Mouse (Mus musculus): ENCODE results near the gene Mettl7b. TPM values are rescaled to one million over a fixed set of nuclear protein-coding genes. Genes with fewer than 3 reads are reported as not detected.

Mettl7b gene
- polyA plus RNA-seq, 1 experiment from 2014 or later: 232 TPM

DNA sequence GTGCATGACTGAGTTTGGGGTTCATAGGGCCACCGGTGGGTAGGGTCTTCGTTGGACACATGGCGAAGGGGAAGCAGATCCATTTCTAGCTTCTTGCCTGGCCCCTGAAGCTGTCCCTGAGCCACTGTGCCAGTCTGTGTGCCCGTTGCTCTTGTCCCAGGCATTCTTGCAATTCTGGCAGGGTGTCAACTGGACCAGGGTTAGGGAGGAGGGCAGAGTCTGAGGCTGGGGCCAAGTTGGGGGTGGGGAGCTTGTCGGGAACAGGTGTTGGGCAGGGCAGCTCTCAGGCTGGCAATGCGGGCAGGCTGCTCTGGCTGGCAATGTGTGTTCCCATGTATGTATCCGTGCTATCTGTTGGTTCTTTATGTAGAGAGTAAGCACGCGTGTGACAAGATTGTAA is 22.3 kb downstream of the Mettl7b start:
- Histone ChIP-seq H3K4me3 (ENCODE audit: low read depth, low read length) (no peak overlapping the region), H3K4me1 (replicated peaks; ENCODE audit: control insufficient read depth, insufficient read depth, low read length) (no peaks in the 10 kb centered on the region; the same call in 1 of the 2 replicates), H3K36me3 (ENCODE audit: control insufficient read depth, insufficient read depth) (no peaks in the 10 kb centered on the region), H3K27ac (ENCODE audit: low read depth, low read length) (no peak overlapping the region), H3K9ac (ENCODE audit: low read depth, low read length) (no peak overlapping the region), H3K27me3 (replicated peaks; ENCODE audit: control insufficient read depth, insufficient read depth, low read length) (peaks cover 25% of the 10 kb centered on the region), H3K9me3 (ENCODE audit: control insufficient read depth) (no peaks in the 10 kb centered on the region), H3K4me2 (replicated peaks; ENCODE audit: low read depth) (no peak overlapping the region)
- 68% methylated on average over 9 of the region's 9 CpGs for WGBS
- TF ChIP-seq CTCF (IDR thresholded peaks at IDR 0.05; ENCODE audit: low read depth): no peak
- ATAC-seq: peak; percentile 44

DNA sequence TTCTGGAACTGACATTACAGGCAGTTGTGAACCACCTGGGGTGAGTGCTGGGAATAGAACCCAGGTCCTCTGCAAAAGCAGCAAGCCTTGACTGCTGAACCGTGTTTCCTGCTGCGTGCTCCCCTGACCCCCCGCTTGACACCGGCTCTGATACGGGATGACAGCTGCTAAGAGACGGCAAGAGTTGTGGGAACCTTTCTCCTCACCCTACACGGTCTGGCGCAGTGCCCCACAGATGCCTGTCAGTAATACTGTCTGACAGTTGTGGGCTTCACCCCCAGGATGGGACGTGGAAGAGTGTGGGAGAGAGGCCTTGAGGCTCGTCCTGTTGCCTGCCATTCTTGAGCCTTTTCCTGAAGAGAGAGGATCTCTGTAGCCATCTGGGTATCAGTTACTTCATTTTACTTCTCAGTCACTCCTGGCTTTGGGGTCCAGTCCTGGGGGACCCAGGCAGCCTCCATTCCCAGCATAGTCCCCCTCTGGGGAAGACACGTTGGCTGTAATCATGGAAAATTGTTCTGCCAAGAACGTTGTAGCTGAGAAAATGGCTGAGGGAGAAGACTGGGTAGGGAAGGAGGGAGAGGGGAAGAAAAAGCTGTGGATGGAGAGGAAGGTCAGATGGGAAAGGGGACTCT is 22.9 kb downstream of the Mettl7b start:
- no peaks in the 10 kb centered on the region for H3K36me3 ChIP-seq (ENCODE audit: control insufficient read depth, insufficient read depth)
- H3K4me3 ChIP-seq (ENCODE audit: low read depth, low read length): no peak overlapping the region
- H3K27me3 ChIP-seq (replicated peaks; ENCODE audit: control insufficient read depth, insufficient read depth, low read length): peaks cover 30% of the 10 kb centered on the region
- H3K9me3 ChIP-seq (ENCODE audit: control insufficient read depth): no peaks in the 10 kb centered on the region
- WGBS: 79% methylated on average over 12 of the region's 12 CpGs
- no peaks in the 10 kb centered on the region; the same call in 1 of the 2 replicates for H3K4me1 ChIP-seq (replicated peaks; ENCODE audit: control insufficient read depth, insufficient read depth, low read length)
- no peak for ATAC-seq
- no peak overlapping the region for H3K4me2 ChIP-seq (replicated peaks; ENCODE audit: low read depth)
- no peak for TF ChIP-seq CTCF (IDR thresholded peaks at IDR 0.05; ENCODE audit: low read depth)
- H3K9ac ChIP-seq (ENCODE audit: low read depth, low read length): no peak overlapping the region
- no peak overlapping the region for H3K27ac ChIP-seq (ENCODE audit: low read depth, low read length)

DNA sequence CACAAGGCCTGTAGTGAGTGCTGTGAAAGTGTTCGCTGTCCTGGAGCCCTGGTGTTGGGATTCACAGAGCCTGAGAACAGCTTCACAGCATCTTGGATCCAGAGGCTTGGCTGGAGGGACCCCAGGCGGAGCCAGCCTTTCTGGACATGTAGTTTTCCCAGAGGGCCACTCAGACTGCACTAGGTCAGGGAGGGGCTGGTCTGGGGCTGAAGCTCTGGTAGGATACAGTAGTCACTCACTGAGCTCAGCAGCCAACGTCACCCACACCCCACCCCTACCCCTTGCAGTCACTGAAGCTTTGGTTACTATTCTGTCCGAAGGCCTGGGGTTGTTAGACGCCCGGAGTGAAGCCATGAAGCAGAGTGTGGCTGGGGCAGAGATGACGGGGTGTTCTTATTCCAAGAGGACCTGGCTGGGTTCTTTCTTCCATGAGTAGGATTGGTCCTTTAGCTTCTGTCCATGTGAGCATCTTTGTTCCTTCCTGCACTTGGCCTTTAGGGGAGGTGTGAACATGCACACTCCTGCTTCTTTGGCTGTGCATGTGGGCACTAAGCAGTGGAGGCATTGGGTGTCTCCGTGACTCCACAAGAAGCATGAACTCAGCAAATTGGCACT is 24.9 kb downstream of the Mettl7b start:
- Histone ChIP-seq H3K9me3 (ENCODE audit: control insufficient read depth) (no peaks in the 10 kb centered on the region), H3K27me3 (replicated peaks; ENCODE audit: control insufficient read depth, insufficient read depth, low read length) (peaks cover 37% of the 10 kb centered on the region), H3K4me2 (replicated peaks; ENCODE audit: low read depth) (no peak overlapping the region; the same call in 1 of the 2 replicates), H3K36me3 (ENCODE audit: control insufficient read depth, insufficient read depth) (no peaks in the 10 kb centered on the region), H3K27ac (ENCODE audit: low read depth, low read length) (no peak overlapping the region), H3K9ac (ENCODE audit: low read depth, low read length) (no peak overlapping the region), H3K4me1 (replicated peaks; ENCODE audit: control insufficient read depth, insufficient read depth, low read length) (no peaks in the 10 kb centered on the region; the same call in 1 of the 2 replicates), H3K4me3 (ENCODE audit: low read depth, low read length) (no peak overlapping the region)
- ATAC-seq: no peak
- TF ChIP-seq CTCF (IDR thresholded peaks at IDR 0.05; ENCODE audit: low read depth): no peak
- 76% methylated on average over 8 of the region's 8 CpGs for WGBS

DNA sequence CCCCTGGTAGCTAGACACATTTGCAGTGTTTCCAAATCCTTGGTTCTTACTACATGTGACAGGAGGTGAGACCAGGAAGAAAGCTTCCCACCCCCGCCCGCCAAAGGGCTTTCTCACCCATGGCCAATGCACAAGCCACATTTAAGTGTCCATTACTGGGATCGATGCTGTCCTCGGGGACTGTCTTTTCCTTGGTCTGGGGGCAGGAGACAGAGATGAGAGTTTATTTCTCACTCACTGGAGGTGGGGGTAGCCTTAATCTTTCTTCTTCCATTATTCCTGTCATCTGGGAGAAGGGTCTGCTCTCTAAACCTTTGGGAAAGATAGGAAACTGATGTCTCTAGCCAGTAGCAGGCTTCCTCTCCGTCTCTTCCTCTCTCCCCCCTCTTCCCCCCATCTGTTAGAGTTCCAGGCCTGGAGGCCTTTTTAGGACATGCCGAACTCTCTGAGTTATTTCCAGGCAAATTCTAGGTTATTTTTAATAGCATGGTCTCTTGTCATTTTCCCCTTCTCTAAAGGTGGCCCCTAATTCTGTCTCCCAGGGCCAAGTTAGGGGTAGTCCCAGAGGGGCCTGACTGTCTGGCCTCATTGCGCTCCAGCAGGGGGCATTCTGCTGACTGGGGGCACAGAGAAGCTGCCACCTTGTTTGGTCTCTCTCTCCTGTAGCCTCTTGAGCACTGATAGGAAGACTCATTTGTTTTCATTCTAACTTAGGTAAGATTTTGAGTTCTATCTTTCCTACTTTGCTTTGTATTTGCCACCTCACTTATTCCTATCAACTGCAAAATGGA is 25.6 kb downstream of the Mettl7b start:
- H3K4me1 ChIP-seq (replicated peaks; ENCODE audit: control insufficient read depth, insufficient read depth, low read length): no peaks in the 10 kb centered on the region; the same call in 1 of the 2 replicates
- no peak overlapping the region for H3K9ac ChIP-seq (ENCODE audit: low read depth, low read length)
- peaks cover 37% of the 10 kb centered on the region for H3K27me3 ChIP-seq (replicated peaks; ENCODE audit: control insufficient read depth, insufficient read depth, low read length)
- no peak overlapping the region for H3K27ac ChIP-seq (ENCODE audit: low read depth, low read length)
- peak overlapping the region; percentile 70 for H3K4me2 ChIP-seq (replicated peaks; ENCODE audit: low read depth)
- TF ChIP-seq CTCF (IDR thresholded peaks at IDR 0.05; ENCODE audit: low read depth): peak; percentile 24; the same call in 1 of the 2 replicates
- no peak overlapping the region; the same call in 1 of the 2 replicates for H3K4me3 ChIP-seq (ENCODE audit: low read depth, low read length)
- no peaks in the 10 kb centered on the region for H3K36me3 ChIP-seq (ENCODE audit: control insufficient read depth, insufficient read depth)
- WGBS: 68% methylated on average over 7 of the region's 7 CpGs
- no peaks in the 10 kb centered on the region for H3K9me3 ChIP-seq (ENCODE audit: control insufficient read depth)
- no peak for ATAC-seq

DNA sequence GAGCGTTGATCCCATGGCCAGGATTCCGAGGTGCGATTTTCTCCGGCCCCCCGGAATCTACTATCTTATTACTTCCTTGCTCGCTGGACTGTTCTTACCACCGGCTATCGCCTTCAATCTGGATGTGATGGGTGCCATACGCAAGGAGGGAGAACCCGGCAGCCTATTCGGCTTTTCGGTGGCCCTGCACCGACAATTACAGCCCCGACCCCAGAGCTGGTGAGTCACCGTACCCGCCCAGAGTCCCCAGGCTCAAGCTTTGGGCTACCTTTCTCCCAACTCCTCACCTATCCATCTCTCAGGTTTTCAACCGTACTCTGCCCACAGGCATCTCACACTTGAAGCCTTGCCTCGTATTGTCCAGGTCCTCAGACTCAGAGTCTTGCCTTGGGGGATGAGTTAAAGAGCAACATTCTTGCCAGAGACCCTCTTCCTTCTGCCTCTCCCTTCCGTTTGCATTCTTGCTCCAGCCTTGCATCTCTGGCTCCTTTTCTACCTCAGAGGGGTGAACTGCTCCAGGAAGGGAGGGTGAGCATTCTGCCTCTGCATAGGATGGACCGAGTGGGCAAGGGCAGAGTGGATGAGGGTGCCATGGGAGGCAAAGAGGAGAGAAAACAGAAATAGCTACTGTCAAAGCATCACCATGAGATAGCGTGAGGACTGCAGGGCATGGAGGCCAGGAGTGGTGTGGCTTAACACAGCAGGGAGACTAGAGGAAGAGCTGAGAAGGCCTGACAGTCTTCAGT is 26.6 kb downstream of the Mettl7b start:
- no peak for ATAC-seq
- no peaks in the 10 kb centered on the region; the same call in 1 of the 2 replicates for H3K4me1 ChIP-seq (replicated peaks; ENCODE audit: control insufficient read depth, insufficient read depth, low read length)
- peak overlapping the region; percentile 40 for H3K4me3 ChIP-seq (ENCODE audit: low read depth, low read length)
- 5% methylated on average over 21 of the region's 21 CpGs for WGBS
- no peak for TF ChIP-seq CTCF (IDR thresholded peaks at IDR 0.05; ENCODE audit: low read depth)
- no peaks in the 10 kb centered on the region for H3K9me3 ChIP-seq (ENCODE audit: control insufficient read depth)
- peaks cover 37% of the 10 kb centered on the region for H3K27me3 ChIP-seq (replicated peaks; ENCODE audit: control insufficient read depth, insufficient read depth, low read length)
- no peaks in the 10 kb centered on the region for H3K36me3 ChIP-seq (ENCODE audit: control insufficient read depth, insufficient read depth)
- H3K27ac ChIP-seq (ENCODE audit: low read depth, low read length): no peak overlapping the region
- H3K4me2 ChIP-seq (replicated peaks; ENCODE audit: low read depth): peak overlapping the region; percentile 70
- peak overlapping the region; percentile 45 for H3K9ac ChIP-seq (ENCODE audit: low read depth, low read length)
